Mouse (Mus musculus) stomach, postnatal 0 days (tissue): ENCODE measurements around the gene Parp1.

Experiments
- CTCF ChIP-seq: IDR thresholded peaks from 2 replicates; pipeline ENCODE4 v1.5.1; 2016; ENCODE audit warnings: antibody characterized with exemption, low read depth, mild to moderate bottlenecking, moderate library complexity
- EP300 ChIP-seq: optimal IDR thresholded peaks from 2 replicates; pipeline ENCODE3; 2016; ENCODE audit warnings: antibody characterized with exemption

GRCm38 (mm10) chr1:180532671-180533070, 36.1 kb upstream of the Parp1 start:
- TF ChIP-seq EP300 = no peak
- TF ChIP-seq CTCF = no peak
